Mouse (Mus musculus): ENCODE results near the gene Lyrm7. TPM values are rescaled to one million over a fixed set of nuclear protein-coding genes. Genes with fewer than 3 reads are reported as not detected.

Lyrm7 gene
- total RNA-seq, 2 experiments from 2014 or later = 34.6 to 47.1 TPM

- intact Hi-C loops (cut with DNase I) = no loop called here
- peak; percentile 22 for DNase-seq (ENCODE audit: low spot score)
Measured at GRCm38 (mm10) chr11:54778131-54778844, 82.4 kb downstream of the Lyrm7 start.

GRCm38 (mm10) chr11:54777387-54778130 lies 83.2 kb downstream of the Lyrm7 start:
- no peak for DNase-seq (ENCODE audit: low spot score)

More at GRCm38 (mm10) chr11:54777387-54778130, 83.2 kb downstream of the Lyrm7 start:
- intact Hi-C loops (cut with DNase I) = no loop called here

Other genes with a start within 250 kb of the Lyrm7 start
- gene Cdc42se2, start 73.2 kb downstream of the Lyrm7 start, total RNA-seq (2021) = 10 to 100 TPM; 25.8 to 29.0 TPM
- 100 to 1,000 TPM; 290 to 301 TPM for gene Hint1, start 5.5 kb upstream of the Lyrm7 start, total RNA-seq (2021)
- gene Gpx3, start 41.5 kb upstream of the Lyrm7 start, total RNA-seq (2021) = 100 to 1,000 TPM; 177 to 178 TPM
- 10 to 100 TPM; 27.1 to 29.8 TPM for gene Tnip1, start 102.0 kb upstream of the Lyrm7 start, total RNA-seq (2021)
- 100 to 1,000 TPM; 240 to 246 TPM for gene Anxa6, start 172.5 kb upstream of the Lyrm7 start, total RNA-seq (2021)
- gene Ccdc69, start 217.2 kb upstream of the Lyrm7 start, total RNA-seq (2021) = 10 to 100 TPM; 11.4 to 13.4 TPM
- gene Gm2a, start 237.2 kb upstream of the Lyrm7 start, total RNA-seq (2021) = 10 to 100 TPM; 10.6 to 10.9 TPM